Mouse (Mus musculus): ENCODE measurements around the gene Sergef.

DNA sequence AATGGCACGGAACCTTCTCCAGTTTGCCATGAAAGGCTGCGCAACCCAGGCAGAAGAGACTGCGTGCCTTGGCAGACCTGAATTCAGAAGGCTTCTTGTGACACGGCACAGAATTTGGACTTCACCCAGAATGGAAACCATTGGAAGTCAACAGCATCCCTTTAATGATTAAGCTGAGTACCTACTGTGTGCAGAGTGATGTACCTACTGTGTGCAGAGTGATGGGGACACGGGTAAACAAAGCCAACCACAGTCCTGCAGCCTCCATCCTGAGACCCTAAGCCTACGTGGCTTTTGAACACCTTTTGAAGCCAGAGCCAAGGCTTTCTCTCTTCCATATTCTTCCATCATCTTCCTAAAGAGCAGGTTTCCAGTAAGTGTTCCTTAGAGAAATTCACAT lies 56.9 kb downstream of the Sergef start:
- no peak for TF ChIP-seq CTCF (IDR thresholded peaks at IDR 0.05; ENCODE audit: low read depth, low read length)
- no peak for TF ChIP-seq POLR2A (IDR thresholded peaks at IDR 0.05; ENCODE audit: borderline replicate concordance, low read depth, low read length)
